Mouse (Mus musculus) thymus, adult 2 months (tissue): Measurements from ENCODE around the gene Gnb4. TPM values are rescaled to one million over a fixed set of nuclear protein-coding genes. Genes with fewer than 3 reads are reported as not detected.

Experiments
- DNase-seq: peaks from one replicate; pipeline ENCODE4 v3.0.0; 2021
- H3K27ac ChIP-seq: fragments of 200-500 bp; 2 replicates; pipeline ENCODE4 v1.5.1; 2012; ENCODE audit warnings: low read length, control low read depth; ENCODE audit not compliant: control insufficient read depth, insufficient read depth
- H3K27me3 ChIP-seq: fragments of 200-500 bp; 2 replicates; pipeline ENCODE4 v1.6.1; 2012; ENCODE audit warnings: mild to moderate bottlenecking, low read length, moderate library complexity, mixed read lengths; ENCODE audit not compliant: control insufficient read depth, insufficient read depth
- H3K36me3 ChIP-seq: fragments of 200-500 bp; 2 replicates; pipeline ENCODE4 v1.6.1; 2012; ENCODE audit warnings: mild to moderate bottlenecking, low read length, moderate library complexity; ENCODE audit not compliant: control insufficient read depth, insufficient read depth
- H3K4me1 ChIP-seq: fragments of 200-500 bp; replicated peaks from 2 replicates; pipeline ENCODE4 v1.6.1; 2012; ENCODE audit warnings: low read length; ENCODE audit not compliant: control insufficient read depth, insufficient read depth
- H3K4me3 ChIP-seq: fragments of 200-500 bp; 2 replicates; pipeline ENCODE4 v1.5.1; 2012; ENCODE audit warnings: mild to moderate bottlenecking, low read length, control low read depth, moderate library complexity; ENCODE audit not compliant: control insufficient read depth, insufficient read depth
- CTCF ChIP-seq: fragments of 200-500 bp; IDR thresholded peaks from 2 replicates; pipeline ENCODE4 v1.5.1; 2012; ENCODE audit warnings: mild to moderate bottlenecking, control low read depth, low read length, moderate library complexity, borderline replicate concordance; ENCODE audit not compliant: control insufficient read depth, poor library complexity, insufficient read depth; ENCODE audit errors: extremely low read depth
- POLR2A ChIP-seq: fragments of 200-500 bp; IDR thresholded peaks from 2 replicates; pipeline ENCODE4 v1.6.1; 2012; ENCODE audit warnings: mild to moderate bottlenecking, low read length, control low read depth, moderate library complexity; ENCODE audit not compliant: control insufficient read depth, poor library complexity, insufficient read depth; ENCODE audit errors: extremely low read depth
- WGBS: fragments of 180-500 bp; shearing (Covaris S2); methylation state at CpG from one replicate; pipeline ENCODE4 v1.1.7; 2018; 5-methylcytosine and 5-hydroxymethylcytosine counted together
- polyA plus RNA-seq: library from polyadenylated mRNA; depleted of rRNA; stranded (reverse); fragments of >200 nt; gene quantifications from 2 replicates; pipeline ENCODE4 v1.2.3, GENCODE M21; 2012

Gnb4 gene
- polyA plus RNA-seq, 1 experiment, result 42.2 TPM

GRCm38 (mm10) chr3:32580738-32581137 lies 35.6 kb downstream of the Gnb4 start:
- TF ChIP-seq POLR2A, result no peak
- TF ChIP-seq CTCF, result no peak
- Histone ChIP-seq H3K27me3 (no peaks in the 10 kb centered on the region), H3K4me1 (no peaks in the 10 kb centered on the region), H3K36me3 (peaks cover 7% of the 10 kb centered on the region; the same call in 1 of the 2 replicates), H3K4me3 (no peak overlapping the region), H3K27ac (no peak overlapping the region)
- WGBS, result 92% methylated on average over 3 of the region's 3 CpGs
- no peak for DNase-seq

- Histone ChIP-seq H3K27me3 (no peaks in the 10 kb centered on the region), H3K4me3 (no peak overlapping the region), H3K4me1 (no peaks in the 10 kb centered on the region), H3K27ac (no peak overlapping the region), H3K36me3 (peaks cover 12% of the 10 kb centered on the region)
- DNase-seq, result no peak
- no peak for TF ChIP-seq CTCF
- TF ChIP-seq POLR2A, result no peak
- WGBS, result 96% methylated on average over 5 of the region's 5 CpGs
Measured at GRCm38 (mm10) chr3:32578772-32579171, 37.6 kb downstream of the Gnb4 start.

GRCm38 (mm10) chr3:32575151-32575550 lies 41.2 kb downstream of the Gnb4 start:
- H3K27ac ChIP-seq, result no peak overlapping the region
- H3K4me1 ChIP-seq, result no peaks in the 10 kb centered on the region
- H3K4me3 ChIP-seq, result no peak overlapping the region
- H3K36me3 ChIP-seq, result peaks cover 12% of the 10 kb centered on the region
- 96% methylated on average over 3 of the region's 3 CpGs for WGBS
- TF ChIP-seq CTCF (no peak), POLR2A (no peak)
- DNase-seq, result no peak
- H3K27me3 ChIP-seq, result no peaks in the 10 kb centered on the region

GRCm38 (mm10) chr3:32573881-32574280 lies 42.5 kb downstream of the Gnb4 start:
- H3K36me3 ChIP-seq, result peaks cover 20% of the 10 kb centered on the region
- no peak overlapping the region for H3K27ac ChIP-seq
- DNase-seq, result no peak
- no peaks in the 10 kb centered on the region for H3K4me1 ChIP-seq
- no peak overlapping the region for H3K4me3 ChIP-seq
- no peaks in the 10 kb centered on the region for H3K27me3 ChIP-seq
- TF ChIP-seq POLR2A (no peak), CTCF (no peak)
- WGBS, result 94% methylated on average over 9 of the region's 9 CpGs

- Histone ChIP-seq H3K36me3 (peaks cover 27% of the 10 kb centered on the region), H3K4me1 (no peaks in the 10 kb centered on the region), H3K27ac (no peak overlapping the region), H3K4me3 (no peak overlapping the region), H3K27me3 (no peaks in the 10 kb centered on the region)
- 100% methylated on average over 2 of the region's 2 CpGs for WGBS
- TF ChIP-seq POLR2A (no peak), CTCF (no peak)
- DNase-seq, result no peak
Measured at GRCm38 (mm10) chr3:32573086-32573485, 43.3 kb downstream of the Gnb4 start.

- Histone ChIP-seq H3K4me3 (no peak overlapping the region), H3K27me3 (no peaks in the 10 kb centered on the region), H3K27ac (no peak overlapping the region), H3K36me3 (peaks cover 17% of the 10 kb centered on the region), H3K4me1 (no peaks in the 10 kb centered on the region)
- WGBS, result 97% methylated on average over 6 of the region's 6 CpGs
- TF ChIP-seq POLR2A, result no peak
- no peak for TF ChIP-seq CTCF
- DNase-seq, result no peak
Measured at GRCm38 (mm10) chr3:32563401-32563800, 53.0 kb downstream of the Gnb4 start.

- peaks cover 14% of the 10 kb centered on the region for H3K36me3 ChIP-seq
- 100% methylated on average over 1 of the region's 1 CpGs for WGBS
Measured at GRCm38 (mm10) chr3:32553061-32553460, 63.3 kb downstream of the Gnb4 start.

More at GRCm38 (mm10) chr3:32553061-32553460, 63.3 kb downstream of the Gnb4 start:
- H3K27me3 ChIP-seq, result no peaks in the 10 kb centered on the region
- no peak overlapping the region for H3K4me3 ChIP-seq
- TF ChIP-seq CTCF, result no peak
- no peak for TF ChIP-seq POLR2A
- DNase-seq, result peak; percentile 35
- H3K27ac ChIP-seq, result no peak overlapping the region
- H3K4me1 ChIP-seq, result no peaks in the 10 kb centered on the region
